Comparison of ENCODE assay signal across 13 mouse cellular contexts in genomic region chr7:144780190-144780589, GRCm38 (mm10). TPM values are rescaled to one million over a fixed set of nuclear protein-coding genes. Genes with fewer than 3 reads are reported as not detected.
"Had no signal": no experiment of that assay in that cellular context is flagged by ENCODE, and none has a peak within 500 bp of the region (broad histone marks: within the 10 kb centered on the region; RNA-seq: fewer than 3 reads in every experiment).

No protein-coding gene starts in this region.

- H3K4me2 ChIP-seq: limb, embryonic 13.5 days; liver, embryonic 11.5 days; lung, embryonic 15.5 days; midbrain, embryonic 12.5 days had no signal

- H3K36me3 ChIP-seq: limb, embryonic 13.5 days; lung, embryonic 15.5 days; midbrain, embryonic 12.5 days had no signal

- H3K9ac ChIP-seq: limb, embryonic 13.5 days; lung, embryonic 15.5 days; midbrain, embryonic 12.5 days had no signal

- H3K4me1 ChIP-seq: midbrain, embryonic 12.5 days had no signal

- H3K9me3 ChIP-seq: limb, embryonic 13.5 days; lung, embryonic 15.5 days; megakaryocyte, embryonic 14.5 days; midbrain, embryonic 12.5 days had no signal

- H3K4me3 ChIP-seq: limb, embryonic 13.5 days; lung, embryonic 15.5 days; megakaryocyte, embryonic 14.5 days; midbrain, embryonic 12.5 days had no signal

- ATAC-seq: hindbrain, embryonic 16.5 days had no signal

- H3K27ac ChIP-seq: limb, embryonic 13.5 days; lung, embryonic 15.5 days; midbrain, embryonic 12.5 days had no signal

- DNase-seq: kidney, adult 8-10 months; kidney, postnatal 4 days; left cerebral cortex, postnatal 4 days; right cerebral cortex, postnatal 14 days; thymus, adult 2 months; thymus, postnatal 25 days had no signal

RNA-seq across cellular contexts. Expression of gene Fgf3, which starts 57.7 kb away (rescaled TPM):
- polyA plus RNA-seq: intestine, embryonic 14.5 days; lung, embryonic 15.5 days had no signal
